Mouse (Mus musculus): ENCODE measurements around the gene Esrrg.

The Esrrg gene

GRCm38 (mm10) chr1:187918939-187919338, 310.3 kb downstream of the Esrrg start:
- DNase-seq, result no peak

GRCm38 (mm10) chr1:187920156-187920777, 311.7 kb downstream of the Esrrg start:
- DNase-seq, result no peak

GRCm38 (mm10) chr1:187931146-187931545, 322.6 kb downstream of the Esrrg start:
- no peak for DNase-seq

GRCm38 (mm10) chr1:187938652-187939051, 330.1 kb downstream of the Esrrg start:
- DNase-seq, result no peak

DNA sequence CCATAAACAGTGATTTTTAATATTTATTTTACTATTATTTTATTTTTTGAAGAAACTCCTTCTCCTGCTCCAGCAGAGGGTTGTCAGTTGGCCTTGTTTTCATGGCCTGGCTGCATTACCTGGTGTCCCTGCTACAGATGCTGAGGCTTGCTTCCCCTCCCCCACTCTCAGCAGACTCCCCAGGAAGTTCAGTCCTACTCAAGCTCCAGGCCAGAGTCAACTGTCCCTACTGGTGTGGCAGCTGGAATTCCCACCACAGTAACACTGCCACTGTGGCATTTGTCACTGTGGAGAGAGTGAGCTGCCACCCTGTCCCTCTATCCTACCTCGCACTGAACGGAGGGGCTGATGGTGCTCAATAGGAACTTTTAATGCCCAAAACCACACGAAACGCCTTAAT, 330.5 kb downstream of the Esrrg start:
- peak; percentile 9 to 25 for DNase-seq

DNA sequence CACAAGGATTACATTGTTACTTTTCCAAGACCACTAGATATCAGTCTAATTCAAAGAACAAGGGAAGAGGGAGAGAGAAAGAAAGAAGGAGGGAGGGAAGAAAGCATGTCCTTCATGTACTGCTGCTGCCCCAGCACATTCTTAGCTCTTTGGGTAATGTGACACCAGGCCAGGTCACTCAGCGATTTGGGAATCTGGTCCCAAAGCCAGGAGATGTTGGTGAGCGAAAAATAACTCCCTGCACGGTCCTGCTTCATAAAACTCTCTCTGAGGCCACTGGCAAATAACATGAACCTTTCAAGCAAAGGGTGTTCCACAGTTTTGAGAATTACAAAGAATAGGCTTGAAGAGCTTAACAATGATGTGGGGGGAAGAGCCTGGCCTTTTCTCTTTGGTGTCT, 342.9 kb downstream of the Esrrg start:
- no peak for DNase-seq

- no peak for DNase-seq
Measured at GRCm38 (mm10) chr1:187956702-187957101, 348.1 kb downstream of the Esrrg start.

DNA sequence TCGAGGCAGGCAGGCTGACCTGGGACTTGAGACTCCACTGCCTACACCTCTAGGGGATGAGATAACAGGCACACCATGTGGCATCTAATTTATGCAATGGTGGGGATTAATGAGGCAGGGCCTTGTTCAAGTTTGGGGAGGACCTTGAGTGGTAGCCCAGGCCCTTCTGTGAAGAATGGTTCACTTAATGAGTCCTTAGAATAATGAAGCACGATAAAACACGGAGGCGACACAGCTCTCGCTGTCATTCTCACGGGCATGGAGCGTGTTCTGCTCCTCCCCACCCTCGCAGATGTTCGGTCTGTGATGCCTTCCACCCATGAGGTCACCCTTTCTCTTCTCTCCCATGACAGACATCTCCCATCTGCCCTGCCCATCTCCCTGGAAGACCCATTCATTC, 350.6 kb downstream of the Esrrg start:
- no peak for DNase-seq

GRCm38 (mm10) chr1:187961452-187961851, 352.9 kb downstream of the Esrrg start:
- no peak for DNase-seq

GRCm38 (mm10) chr1:187964829-187965760, 356.5 kb downstream of the Esrrg start:
- DNase-seq, result no peak

- DNase-seq, result no peak
Measured at GRCm38 (mm10) chr1:187965921-187966320, 357.3 kb downstream of the Esrrg start.

- DNase-seq, result no peak
Measured at GRCm38 (mm10) chr1:187968379-187968778, 359.8 kb downstream of the Esrrg start.

DNA sequence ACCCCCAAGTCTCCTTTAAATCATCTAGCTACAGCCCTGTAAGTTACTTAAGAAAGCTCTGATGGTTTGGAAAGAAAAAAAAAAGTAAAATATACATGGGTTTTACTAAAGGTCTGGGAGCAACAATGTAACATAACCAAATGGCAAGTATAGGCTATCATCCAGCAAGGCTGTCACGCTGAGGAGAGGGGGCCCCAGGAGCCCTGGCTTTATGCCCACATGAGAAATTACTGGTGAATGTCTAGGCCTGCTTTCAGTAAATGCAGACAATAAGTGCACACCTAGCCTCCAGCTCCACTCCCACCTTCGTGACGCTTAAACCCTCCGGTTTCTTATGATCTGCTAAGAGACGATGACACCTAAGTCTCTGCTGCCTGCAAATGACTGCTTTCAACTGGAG, 360.9 kb downstream of the Esrrg start:
- DNase-seq, result no peak

GRCm38 (mm10) chr1:187974396-187974795, 365.8 kb downstream of the Esrrg start:
- peak; percentile 51 to 59 for DNase-seq

GRCm38 (mm10) chr1:187975465-187976352, 367.1 kb downstream of the Esrrg start:
- DNase-seq, result no peak

GRCm38 (mm10) chr1:187976353-187976730, 367.8 kb downstream of the Esrrg start:
- no peak for DNase-seq

DNA sequence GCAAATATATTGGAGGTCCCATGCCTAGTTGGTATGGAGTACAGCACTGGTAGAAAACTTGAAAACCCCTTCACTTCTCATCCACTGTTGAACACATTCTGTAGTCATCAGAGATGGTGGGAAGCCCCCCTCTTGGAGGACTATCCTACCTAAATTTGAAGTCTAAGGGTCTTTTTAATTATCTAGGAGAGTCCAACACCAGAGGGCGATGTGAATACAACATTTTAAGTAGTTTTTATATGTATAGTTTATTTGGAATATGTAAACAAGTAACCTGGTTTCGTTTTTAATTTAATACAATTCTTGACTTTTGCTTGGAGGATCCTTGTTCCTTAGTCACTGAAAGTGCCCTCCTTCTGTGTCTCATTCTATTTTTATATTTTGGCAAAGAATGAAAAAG, 372.4 kb downstream of the Esrrg start:
- DNase-seq, result no peak

DNA sequence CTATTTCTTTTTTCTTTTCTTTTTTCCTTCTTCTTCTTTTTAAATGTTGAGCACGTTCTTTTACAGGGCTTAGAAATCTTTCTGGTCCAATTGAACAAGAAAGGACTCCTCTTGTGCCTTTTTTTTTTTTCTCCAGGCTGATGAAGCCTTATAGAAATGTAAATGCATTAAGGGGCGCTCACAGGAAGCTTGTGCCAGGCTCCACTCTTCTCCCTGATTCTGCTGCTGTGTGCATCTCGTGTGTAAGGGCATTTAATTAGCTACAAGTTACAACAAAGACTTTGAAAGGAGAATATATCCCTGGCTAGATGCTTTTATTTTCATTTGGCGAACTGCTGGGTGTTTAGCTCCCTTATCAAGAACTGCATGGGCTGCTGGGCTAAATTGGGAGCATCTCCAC, 374.6 kb downstream of the Esrrg start:
- no peak for DNase-seq

GRCm38 (mm10) chr1:187990161-187990560, 381.6 kb downstream of the Esrrg start:
- DNase-seq, result no peak

- peak; percentile 45 to 75 for DNase-seq
Measured at GRCm38 (mm10) chr1:187997584-187998338, 389.2 kb downstream of the Esrrg start.

DNA sequence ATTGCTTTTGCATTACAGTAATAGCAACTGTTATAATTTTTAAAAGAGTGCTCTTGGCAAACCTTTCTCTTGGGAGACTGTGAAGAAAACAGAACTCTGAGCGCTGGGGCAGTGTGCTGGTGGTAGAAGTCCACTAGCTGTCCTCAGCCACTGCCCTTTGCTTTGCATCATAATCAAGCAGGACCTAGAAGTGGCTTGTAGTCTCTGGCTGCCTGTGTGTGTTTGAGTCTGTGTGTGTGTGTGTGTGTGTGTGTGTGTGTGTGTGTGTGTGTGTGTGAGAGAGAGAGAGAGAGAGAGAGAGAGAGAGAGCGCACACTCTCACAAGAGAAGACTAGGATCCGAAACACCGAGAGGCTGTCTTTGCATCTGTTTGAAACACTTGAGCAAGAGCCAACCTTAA, 390.5 kb downstream of the Esrrg start:
- no peak for DNase-seq

- DNase-seq, result no peak
Measured at GRCm38 (mm10) chr1:188000189-188000588, 391.6 kb downstream of the Esrrg start.
